Comparison of ENCODE assay signal across 7 mouse cellular contexts in genomic region chrX:64277126-64277990, GRCm38 (mm10). TPM values are rescaled to one million over a fixed set of nuclear protein-coding genes. Genes with fewer than 3 reads are reported as not detected.
A peak's percentile ranks its signal among the peaks of the same experiment; 100 is the strongest.
DNase-seq lines count a peak whose midpoint lies in the region; ATAC-seq and TF ChIP-seq lines count a peak whose summit lies in the region.

No protein-coding gene starts in this region.

- peak; percentile 0 for DNase-seq in lung, embryonic 14.5 days
- no peak for DNase-seq in lung, adult 18-20 months
- peak; percentile 29 for DNase-seq in limb, embryonic 10.5 days (ENCODE audit: low spot score)
- peak; percentile 44 for DNase-seq in retina, postnatal 1 day
- DNase-seq in adrenal gland, postnatal 14 days = no peak
- DNase-seq in thymus, postnatal 4 days = no peak

- H3K9ac ChIP-seq in lung, embryonic 14.5 days = no peak overlapping the region
- no peak overlapping the region for H3K9ac ChIP-seq in embryonic facial prominence, embryonic 12.5 days

- ATAC-seq in lung, embryonic 14.5 days (ENCODE audit: insufficient read depth) = peak; percentile 41; the same call in 1 of the 2 replicates
- no peak for ATAC-seq in embryonic facial prominence, embryonic 12.5 days (ENCODE audit: insufficient number of reproducible peaks, insufficient read depth, low FRiP score, low TSS enrichment)

- H3K4me3 ChIP-seq in lung, embryonic 14.5 days (ENCODE audit: low read depth, low read length) = peak overlapping the region; percentile 36
- H3K4me3 ChIP-seq in embryonic facial prominence, embryonic 12.5 days = peak overlapping the region; percentile 45
- H3K4me3 ChIP-seq in limb, embryonic 10.5 days = peak overlapping the region; percentile 52

- peak overlapping the region; percentile 62 for H3K4me2 ChIP-seq in lung, embryonic 14.5 days
- peak overlapping the region; percentile 73 for H3K4me2 ChIP-seq in embryonic facial prominence, embryonic 12.5 days (replicated peaks)

- H3K9me3 ChIP-seq in lung, embryonic 14.5 days (ENCODE audit: low read depth, low read length) = no peaks in the 10 kb centered on the region
- H3K9me3 ChIP-seq in embryonic facial prominence, embryonic 12.5 days = no peaks in the 10 kb centered on the region
- no peaks in the 10 kb centered on the region for H3K9me3 ChIP-seq in limb, embryonic 10.5 days (replicated peaks)

- H3K36me3 ChIP-seq in lung, embryonic 14.5 days (ENCODE audit: insufficient read depth) = no peaks in the 10 kb centered on the region
- H3K36me3 ChIP-seq in embryonic facial prominence, embryonic 12.5 days = no peaks in the 10 kb centered on the region
- no peaks in the 10 kb centered on the region for H3K36me3 ChIP-seq in limb, embryonic 10.5 days

- WGBS in lung, embryonic 14.5 days = 5% methylated on average over 13 of the region's 22 CpGs
- 15% methylated on average over 22 of the region's 22 CpGs for WGBS in embryonic facial prominence, embryonic 12.5 days
- 13% methylated on average over 22 of the region's 22 CpGs for WGBS in limb, embryonic 10.5 days

- TF ChIP-seq CTCF in lung, embryonic 14.5 days (IDR thresholded peaks at IDR 0.05; ENCODE audit: low read depth) = no peak

- peaks cover 3% of the 10 kb centered on the region; the same call in 1 of the 2 replicates for H3K27me3 ChIP-seq in lung, embryonic 14.5 days (ENCODE audit: insufficient read depth, low read length)
- H3K27me3 ChIP-seq in embryonic facial prominence, embryonic 12.5 days = 0 out of 2 replicates have a peak, but pooled peaks cover 3% of the 10 kb centered on the region
- H3K27me3 ChIP-seq in limb, embryonic 10.5 days (ENCODE audit: low read depth, poor library complexity, severe bottlenecking) = peaks cover 28% of the 10 kb centered on the region

- no peaks in the 10 kb centered on the region for H3K4me1 ChIP-seq in lung, embryonic 14.5 days (ENCODE audit: insufficient read depth)
- no peaks in the 10 kb centered on the region for H3K4me1 ChIP-seq in embryonic facial prominence, embryonic 12.5 days
- no peaks in the 10 kb centered on the region for H3K4me1 ChIP-seq in limb, embryonic 10.5 days

- no peak overlapping the region for H3K27ac ChIP-seq in lung, embryonic 14.5 days (ENCODE audit: low read depth)
- H3K27ac ChIP-seq in embryonic facial prominence, embryonic 12.5 days = no peak overlapping the region
- no peak overlapping the region for H3K27ac ChIP-seq in limb, embryonic 10.5 days

RNA-seq across cellular contexts. Expression of gene Slitrk4, which starts 0.6 kb away (rescaled TPM):
- 0.59 and 1.2 TPM in 2 replicates for polyA plus RNA-seq in lung, embryonic 14.5 days (2014; fragmentation: Nextera tagmentation; extraction: Ambion mirVana)
- 3.8 and 4.4 TPM in 2 replicates for polyA plus RNA-seq in embryonic facial prominence, embryonic 12.5 days (2016; fragmentation: Nextera tagmentation; extraction: Ambion mirVana)
- polyA plus RNA-seq in limb, embryonic 10.5 days (2016; fragmentation: Nextera tagmentation; extraction: Ambion mirVana) = 0.70 and 0.81 TPM in 2 replicates
- total RNA-seq in adrenal gland, postnatal 14 days (2021) = 0.11 and 0.59 TPM in 2 replicates

Comparison
In these comparisons a context has a peak if more than half of its experiments do, and no peak if none do; other contexts are left out.
1. DNase-seq: peak in lung, embryonic 14.5 days (single experiment), limb, embryonic 10.5 days (single experiment) and retina, postnatal 1 day (single experiment); none in lung, adult 18-20 months (0 of 2), adrenal gland, postnatal 14 days (single experiment) and thymus, postnatal 4 days (single experiment).
2. Peak in every context shown above with its lines, with median percentiles within 50 percentile points of each other: H3K4me3 ChIP-seq.